8 mouse cellular contexts compared by ENCODE assay signal in the genomic region with DNA sequence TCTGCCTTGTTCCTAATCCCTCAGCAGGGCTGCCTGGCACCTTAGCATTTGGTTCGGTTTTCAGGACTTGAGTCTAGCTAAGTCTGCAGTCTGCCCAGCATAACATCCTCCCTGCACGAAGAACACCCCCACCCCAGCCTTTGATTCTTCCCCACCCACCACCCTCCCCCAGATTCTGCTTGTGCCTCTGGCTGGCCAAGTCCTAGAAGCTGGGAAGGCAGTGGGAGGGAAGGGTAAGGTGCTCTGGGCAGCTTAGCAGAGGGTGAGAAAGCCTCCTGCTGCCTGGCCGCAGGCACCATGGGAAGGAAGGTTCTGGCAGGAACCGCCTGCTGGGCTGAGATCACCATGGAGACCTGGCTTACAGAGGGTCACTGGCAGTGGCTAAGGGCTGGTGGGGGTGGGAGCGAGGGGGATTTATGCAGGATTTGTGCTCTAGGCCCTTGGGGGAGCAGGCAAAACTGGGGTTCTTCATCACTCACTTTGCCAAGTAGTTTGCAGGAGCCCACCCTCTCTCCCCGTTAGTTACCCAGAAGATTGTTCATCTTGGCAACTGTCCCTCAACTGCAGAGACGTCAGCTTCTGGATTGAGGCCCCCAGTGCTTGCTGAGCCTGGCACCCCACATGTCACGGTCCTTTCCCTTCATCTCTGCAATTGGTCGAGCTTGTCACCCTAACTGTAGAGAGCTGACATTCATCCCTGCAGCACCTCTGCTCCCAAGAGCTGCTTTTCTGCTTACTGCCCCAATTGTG. TPM values are rescaled to one million over a fixed set of nuclear protein-coding genes. Genes with fewer than 3 reads are reported as not detected.
DNase-seq lines count a peak whose midpoint lies in the region; ATAC-seq lines count a peak whose summit lies in the region.

No protein-coding gene starts in this region.

- peak; percentile 56 to 67 for DNase-seq in kidney, postnatal 4 days
- DNase-seq in kidney, adult 8-10 months: no peak
- no peak for DNase-seq in embryonic facial prominence, embryonic 10.5 days (ENCODE audit: low spot score)
- DNase-seq in frontal cortex, postnatal 36 days (ENCODE audit: low spot score in 2 of 2): peak; percentile 51 to 60
- no peak for DNase-seq in layer of hippocampus, postnatal 25 days (ENCODE audit: extremely low spot score in 1 of 2, low spot score in 1 of 2)
- no peak for DNase-seq in c-Kit-positive CD71-positive TER-119-positive erythroid progenitor cells, embryonic 14.5 days (ENCODE audit: low spot score)

- H3K4me1 ChIP-seq in embryonic facial prominence, embryonic 10.5 days: peaks cover 68% of the 10 kb centered on the region
- peaks cover 42% of the 10 kb centered on the region for H3K4me1 ChIP-seq in midbrain, embryonic 12.5 days

- ATAC-seq in midbrain, embryonic 12.5 days (ENCODE audit: low FRiP score, low read depth): no peak
- no peak for ATAC-seq in erythroid progenitor cell, adult 5-6 weeks (replicated peaks; ENCODE audit: low FRiP score, poor library complexity, severe bottlenecking)

- H3K9me3 ChIP-seq in embryonic facial prominence, embryonic 10.5 days: no peaks in the 10 kb centered on the region
- H3K9me3 ChIP-seq in midbrain, embryonic 12.5 days: no peaks in the 10 kb centered on the region

- H3K27ac ChIP-seq in embryonic facial prominence, embryonic 10.5 days (replicated peaks): peak overlapping the region; percentile 26; the same call in 1 of the 2 replicates
- peak overlapping the region; percentile 12 for H3K27ac ChIP-seq in midbrain, embryonic 12.5 days (replicated peaks)

- H3K9ac ChIP-seq in midbrain, embryonic 12.5 days (replicated peaks): peak overlapping the region; percentile 29; the same call in 1 of the 2 replicates

- no peak overlapping the region for H3K4me3 ChIP-seq in embryonic facial prominence, embryonic 10.5 days
- H3K4me3 ChIP-seq in midbrain, embryonic 12.5 days: no peak overlapping the region

- no peaks in the 10 kb centered on the region for H3K27me3 ChIP-seq in embryonic facial prominence, embryonic 10.5 days (replicated peaks; ENCODE audit: low read depth, poor library complexity, severe bottlenecking)
- no peaks in the 10 kb centered on the region for H3K27me3 ChIP-seq in midbrain, embryonic 12.5 days

- H3K4me2 ChIP-seq in midbrain, embryonic 12.5 days (replicated peaks): no peak overlapping the region

- 42% methylated on average over 9 of the region's 9 CpGs for WGBS in embryonic facial prominence, embryonic 10.5 days
- WGBS in midbrain, embryonic 12.5 days: 14% methylated on average over 9 of the region's 9 CpGs

- H3K36me3 ChIP-seq in embryonic facial prominence, embryonic 10.5 days (replicated peaks): peaks cover 95% of the 10 kb centered on the region
- peaks cover 38% of the 10 kb centered on the region for H3K36me3 ChIP-seq in midbrain, embryonic 12.5 days

RNA-seq across cellular contexts. Expression of a gene that starts 56.1 kb away (rescaled TPM):
- 66.7 and 73.0 TPM in 2 replicates for polyA plus RNA-seq in embryonic facial prominence, embryonic 10.5 days (2016; fragmentation: Nextera tagmentation; extraction: Ambion mirVana)
- 43.5 and 50.0 TPM in 2 replicates for polyA plus RNA-seq in midbrain, embryonic 12.5 days (2016; fragmentation: Nextera tagmentation; extraction: Ambion mirVana)
- 79.6 and 83.6 TPM in 2 replicates for total RNA-seq in erythroid progenitor cell, adult 5-6 weeks (2015; ENCODE audit: low replicate concordance)
- 59.7 and 73.7 TPM in 2 replicates for total RNA-seq in erythroid progenitor cell, adult 5-6 weeks (2017; ENCODE audit: low replicate concordance)
- 10 to 100 TPM; 28.9 to 32.8 TPM for total RNA-seq in layer of hippocampus, postnatal 25 days (2021)

Comparison
In these comparisons a context has a peak if more than half of its experiments do, and no peak if none do; other contexts are left out.
1. DNase-seq: peak in kidney, postnatal 4 days (2 of 2) and frontal cortex, postnatal 36 days (2 of 2); none in kidney, adult 8-10 months (0 of 2), embryonic facial prominence, embryonic 10.5 days (single experiment), layer of hippocampus, postnatal 25 days (0 of 2) and c-Kit-positive CD71-positive TER-119-positive erythroid progenitor cells, embryonic 14.5 days (single experiment).